Mouse (Mus musculus) small intestine, adult 2 months (tissue): ENCODE measurements at regions not wholly inside any gene's neighbourhood (a gene's known extent, or its start where the extent isn't known, plus 50 kb on each side); places are given as distances from the start of the nearest gene placed in this dataset.

ENCODE experiments used
- CTCF ChIP-seq: fragments of 200-500 bp; IDR thresholded peaks from 2 replicates; pipeline ENCODE4 v1.5.1; 2012; ENCODE audit warnings: low read depth, mild to moderate bottlenecking, control low read depth, inconsistent platforms, low read length, moderate library complexity, mixed read lengths; ENCODE audit not compliant: insufficient replicate concordance, insufficient read length; ENCODE audit errors: extremely low read depth
- POLR2A ChIP-seq: fragments of 200-500 bp; IDR thresholded peaks from 2 replicates; pipeline ENCODE4 v1.6.1; 2012; ENCODE audit warnings: low read depth, mild to moderate bottlenecking, control low read depth, inconsistent platforms, low read length, moderate library complexity

DNA sequence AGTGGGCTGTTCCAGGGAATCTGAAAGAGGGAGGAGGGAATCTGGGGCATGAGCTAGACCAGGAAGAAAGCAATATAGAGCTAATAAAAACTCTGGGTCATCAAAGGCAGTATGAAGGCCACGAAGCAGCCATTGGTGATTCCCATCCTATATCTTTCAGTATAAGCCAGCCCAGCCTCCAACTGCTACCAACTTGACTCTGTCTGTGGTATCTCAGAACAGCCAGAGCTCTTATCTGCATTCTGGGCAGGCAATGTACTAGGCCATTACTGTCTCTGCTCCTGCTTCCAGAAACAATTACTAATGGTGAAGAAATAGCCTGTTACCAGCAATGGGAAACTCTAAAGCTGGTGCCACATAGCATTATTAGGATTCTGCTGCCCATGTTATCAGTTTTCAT lies 266.8 kb upstream of the Nfia start:
- TF ChIP-seq CTCF (no peak), POLR2A (no peak)
